Mouse (Mus musculus) gastrocnemius, postnatal 36 days (tissue): Measurements from ENCODE around the gene Smim11. TPM values are rescaled to one million over a fixed set of nuclear protein-coding genes. Genes with fewer than 3 reads are reported as not detected.

Experiments used
- DNase-seq, 2 experiments: peaks; one replicate each; pipeline ENCODE4 v3.0.0; 2022
- intact Hi-C: fragments of 180-260 bp; cut with DNase I; formaldehyde crosslinking; loops from one replicate; pipeline ENCODE4 v1.15.1; 2025
- long read RNA-seq, 2 experiments: library from polyadenylated mRNA; stranded (forward); transcript quantifications; one replicate each; pipeline ENCODE4 v2.0.0; 2021
- total RNA-seq, 2 experiments: library from RNA; stranded (reverse); gene quantifications; 2 replicates each; pipeline ENCODE4 v1.2.3; 2021

Gene Smim11
- total RNA-seq = 10 to 100 TPM; 52.2 to 67.4 TPM
- long read RNA-seq, experiment 1, transcript Smim11-201 (4 exons, 517 nt) = major isoform, 165 of 184 reads
- long read RNA-seq, experiment 1, partial matches to known transcripts = 12 of 184 reads
- long read RNA-seq, experiment 1, other reads (novel, unspliced or antisense) = 7 of 184 reads
- long read RNA-seq, experiment 2, transcript Smim11-201 (4 exons, 517 nt) = major isoform, 222 of 247 reads
- long read RNA-seq, experiment 2, partial matches to known transcripts = 9 of 247 reads
- long read RNA-seq, experiment 2, other reads (novel, unspliced or antisense) = 16 of 247 reads

DNA sequence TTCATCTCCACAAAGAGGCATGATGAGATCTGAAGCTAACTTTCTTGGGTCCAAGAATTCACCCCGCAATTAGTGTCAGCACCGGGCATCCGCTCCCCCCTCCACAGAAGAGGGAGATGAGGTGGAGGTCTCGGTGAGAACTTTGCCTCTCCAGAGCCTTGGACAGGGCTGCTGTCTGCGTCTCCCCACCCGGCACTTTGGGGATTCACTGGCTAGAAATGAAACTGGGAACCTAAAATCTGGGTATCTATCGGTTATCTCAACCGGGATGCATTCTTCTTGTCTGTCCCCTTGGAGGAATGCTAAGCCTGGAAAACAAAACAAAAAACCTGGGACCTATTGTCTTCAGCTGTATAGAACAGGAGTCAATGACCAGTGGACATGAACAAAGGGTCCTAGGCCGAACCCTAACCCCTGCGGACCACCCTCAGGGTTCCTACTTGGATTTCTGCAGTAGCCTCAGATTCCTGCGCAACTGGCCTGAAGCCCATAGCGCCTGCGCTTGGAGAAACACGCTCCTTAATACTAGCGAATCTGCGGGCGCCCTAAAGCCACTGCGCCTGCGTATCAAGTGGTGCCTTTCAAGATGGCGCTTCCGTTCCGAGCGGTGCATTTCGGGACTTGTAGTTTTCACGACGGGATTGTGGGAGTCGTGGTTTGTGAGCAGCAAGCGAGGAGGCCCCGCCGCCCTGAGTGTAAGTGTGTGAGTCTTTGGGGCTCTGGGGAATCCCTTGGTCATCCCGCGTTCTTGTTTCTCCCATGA, at the start of gene Smim11:
TSS of gene Smim11 (plus strand) at position 638 of the 763 bp plus-strand sequence.
- DNase-seq = peak; percentile 88 to 91
- intact Hi-C loops = loop anchor here (10.0 kb wide), 1 partner anchor 576 kb away; the partner anchor contains the start of genes Cryzl1 and Itsn1

DNA sequence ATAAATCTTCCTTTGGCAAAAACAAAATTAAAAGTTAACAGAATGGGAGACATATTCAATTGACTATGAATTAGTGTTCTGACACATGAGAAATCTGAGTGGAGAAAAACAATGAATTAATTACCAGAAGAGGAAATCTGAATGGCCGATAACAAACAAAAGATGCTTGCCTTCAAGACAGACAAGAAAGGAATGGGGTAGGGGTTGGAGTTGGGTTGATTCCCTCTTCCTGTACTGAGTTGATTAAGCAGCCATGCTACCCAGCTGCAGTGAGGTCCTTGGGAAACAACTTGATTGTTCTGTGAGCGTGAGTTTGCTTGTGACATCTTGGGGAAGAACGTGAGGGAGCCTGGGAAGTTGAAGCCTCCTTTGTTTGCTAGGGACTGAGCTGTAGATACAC, 46.8 kb upstream of the Smim11 start:
- DNase-seq = no peak
- intact Hi-C loops = no loop called here

DNA sequence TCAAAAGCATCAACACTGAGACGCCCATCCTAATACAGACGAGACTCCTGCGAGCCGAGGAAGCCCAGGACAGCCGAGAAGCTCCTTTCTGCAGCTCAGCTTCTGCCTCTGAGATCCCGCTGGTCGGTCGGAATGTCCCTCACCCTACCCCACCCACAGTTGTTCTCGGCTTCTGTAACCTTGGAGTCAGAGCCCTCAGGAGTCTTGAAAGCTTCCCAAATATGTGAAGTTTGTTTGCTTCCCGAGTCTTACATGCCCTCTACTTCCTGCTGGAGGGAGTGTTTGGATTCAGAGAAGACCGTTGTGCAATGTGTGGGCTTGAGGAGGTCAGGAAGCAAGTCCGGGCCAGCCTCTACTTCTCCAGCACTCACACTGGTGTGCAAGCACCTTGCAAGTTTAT, 33.2 kb upstream of the Smim11 start:
- DNase-seq = no peak
- intact Hi-C loops = no loop called here

DNA sequence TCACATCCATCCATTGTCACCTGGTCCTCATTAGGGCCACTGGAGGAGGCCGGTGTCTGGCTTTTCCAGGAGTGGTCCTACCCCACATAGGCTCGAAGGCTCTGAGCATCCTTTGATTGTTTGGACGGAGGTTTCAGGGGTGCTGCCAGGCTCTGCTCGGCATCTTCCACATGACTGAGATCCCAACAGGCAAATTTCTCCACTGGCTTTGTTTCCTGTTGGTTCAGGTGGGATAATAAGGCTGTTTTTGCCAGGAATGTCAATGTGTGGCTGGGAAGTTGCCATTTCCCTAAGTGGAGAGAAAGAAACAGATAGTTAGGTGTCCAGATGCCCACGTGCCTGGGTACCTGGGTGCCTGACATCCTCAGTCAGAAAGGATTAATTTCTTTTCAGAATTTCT, 26.6 kb upstream of the Smim11 start:
- no peak for DNase-seq
- intact Hi-C loops = no loop called here

DNA sequence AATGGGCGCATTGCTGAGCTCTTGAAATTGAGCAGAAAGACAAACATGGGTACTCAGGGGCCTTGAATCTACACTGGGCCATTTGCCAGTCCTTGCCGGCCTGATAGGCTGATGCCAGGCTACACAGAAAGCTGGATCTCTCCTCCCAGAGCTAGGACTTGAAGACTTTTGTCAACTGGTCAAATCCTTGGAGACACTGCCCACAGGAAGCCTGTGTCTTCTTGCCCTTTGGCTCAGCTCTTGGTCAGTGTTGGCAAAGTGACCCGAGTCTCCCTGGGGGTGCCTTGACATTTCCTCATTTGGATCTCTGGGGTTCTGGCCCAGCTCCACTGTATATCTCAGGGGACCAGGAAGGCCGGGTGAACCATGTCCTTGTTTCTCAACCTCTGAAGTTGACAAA, 25.6 kb upstream of the Smim11 start:
- intact Hi-C loops = no loop called here
- DNase-seq = no peak

DNA sequence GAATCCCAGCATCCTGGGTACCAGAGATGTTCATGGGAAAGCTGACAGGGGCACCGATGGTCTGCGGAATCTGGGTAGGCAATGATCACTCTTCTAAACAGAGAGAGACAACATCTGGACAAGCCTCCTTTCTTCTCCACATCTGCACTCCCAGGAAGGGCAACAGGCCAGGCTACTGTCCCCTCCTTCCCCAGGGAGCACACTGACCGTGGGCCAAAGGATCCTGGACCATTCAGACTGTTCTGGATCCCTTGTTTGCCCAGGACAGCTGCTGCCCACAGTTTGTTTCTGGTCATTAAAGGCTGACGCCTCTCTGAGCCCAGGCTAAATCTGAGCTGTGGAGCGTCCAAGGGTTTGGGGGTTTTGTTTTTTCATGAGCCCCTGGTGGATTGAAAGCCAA, 18.4 kb upstream of the Smim11 start:
- peak; percentile 42 to 54 for DNase-seq
- intact Hi-C loops = loop anchor here (10.0 kb wide), 1 partner anchor 228 kb away; the partner anchor contains the start of genes Gm49711, Mrps6 and Slc5a3

DNA sequence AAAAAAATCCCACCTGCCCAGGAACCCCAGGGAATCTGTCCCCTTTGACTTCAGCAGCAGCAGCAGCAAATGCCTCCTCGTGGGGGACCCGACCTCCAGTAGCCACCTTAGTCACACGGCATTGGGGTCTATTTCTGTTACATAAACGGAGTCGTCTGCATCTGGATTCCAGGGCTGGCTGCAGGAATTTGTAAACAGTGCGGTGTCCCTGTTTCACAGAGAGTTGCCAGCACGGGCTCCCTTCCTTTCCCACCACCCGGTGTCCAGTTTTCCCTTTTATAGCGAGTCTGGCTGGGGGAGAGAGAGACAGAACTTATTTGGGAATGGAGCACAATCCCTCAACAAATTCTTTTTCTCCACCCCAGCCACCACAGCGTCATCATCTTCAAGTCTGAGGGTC, 16.0 kb upstream of the Smim11 start:
- DNase-seq = no peak
- intact Hi-C loops = loop anchor here (10.0 kb wide), 1 partner anchor 230 kb away; the partner anchor contains the start of genes Gm49711, Mrps6 and Slc5a3

DNA sequence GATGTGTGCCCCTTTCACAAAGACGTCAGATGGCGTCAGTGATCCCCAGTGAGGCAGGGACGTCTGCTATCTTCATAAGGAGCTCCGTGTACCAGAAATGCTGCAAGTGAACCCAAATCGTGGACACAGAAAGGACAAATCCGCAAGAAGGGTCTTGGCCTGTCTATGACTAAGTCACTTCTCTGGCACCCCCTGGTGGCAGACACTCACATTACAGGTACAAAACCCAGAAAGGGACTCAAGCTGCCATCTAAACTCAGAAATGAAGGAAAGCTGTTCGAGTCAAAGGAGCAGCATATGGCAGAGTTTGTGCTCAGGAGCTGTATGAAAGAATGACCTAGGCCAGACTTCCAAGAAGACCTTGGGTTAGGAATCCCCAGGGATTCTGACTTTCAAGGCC, 14.5 kb upstream of the Smim11 start:
- peak; percentile 75 to 84 for DNase-seq
- intact Hi-C loops = loop anchor here (1.0 to 10.0 kb wide), 2 partner anchors 232 to 348 kb away; partner anchors contain the start of genes Gm49711, Mrps6 and Slc5a3

DNA sequence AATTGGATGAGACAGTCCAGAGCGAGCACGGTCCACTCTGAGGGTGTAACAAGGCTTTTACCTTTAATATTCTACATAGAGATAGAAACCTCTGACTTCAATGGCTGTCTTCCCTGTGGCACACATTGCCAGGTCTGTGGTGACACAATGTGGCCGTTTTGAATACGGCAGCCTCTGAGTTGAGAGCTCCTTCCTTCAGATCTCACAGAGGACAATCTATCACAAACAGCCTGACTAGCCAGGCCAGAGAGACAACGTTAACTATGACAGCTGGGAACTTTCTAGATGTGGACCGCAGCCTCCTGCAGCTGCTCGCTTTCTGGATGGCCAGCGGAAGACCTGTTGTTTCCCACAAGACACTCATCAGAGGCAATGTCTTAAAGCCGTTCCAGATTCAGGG, 12.3 kb upstream of the Smim11 start:
- intact Hi-C loops = loop anchor here (10.0 kb wide), 1 partner anchor 234 kb away; the partner anchor contains the start of genes Gm49711, Mrps6 and Slc5a3

DNA sequence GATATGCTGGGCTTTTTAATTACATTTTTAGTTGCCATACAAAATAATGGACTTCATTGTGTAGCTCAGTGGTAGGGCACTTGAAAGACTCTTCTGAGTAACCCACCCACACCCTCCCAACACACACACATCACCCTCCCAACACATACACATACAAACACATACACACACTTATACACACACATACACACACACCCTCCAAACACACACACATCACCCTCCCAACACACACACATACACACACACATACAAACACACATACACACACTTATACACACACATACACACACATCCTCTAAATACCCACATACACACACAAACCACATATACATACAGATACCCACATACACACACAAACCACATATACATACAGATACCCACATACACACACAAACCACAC, 11.0 kb upstream of the Smim11 start:
- intact Hi-C loops = no loop called here
- DNase-seq = no peak

More for the DNA sequence above, 12.3 kb upstream of the Smim11 start:
- no peak for DNase-seq

DNA sequence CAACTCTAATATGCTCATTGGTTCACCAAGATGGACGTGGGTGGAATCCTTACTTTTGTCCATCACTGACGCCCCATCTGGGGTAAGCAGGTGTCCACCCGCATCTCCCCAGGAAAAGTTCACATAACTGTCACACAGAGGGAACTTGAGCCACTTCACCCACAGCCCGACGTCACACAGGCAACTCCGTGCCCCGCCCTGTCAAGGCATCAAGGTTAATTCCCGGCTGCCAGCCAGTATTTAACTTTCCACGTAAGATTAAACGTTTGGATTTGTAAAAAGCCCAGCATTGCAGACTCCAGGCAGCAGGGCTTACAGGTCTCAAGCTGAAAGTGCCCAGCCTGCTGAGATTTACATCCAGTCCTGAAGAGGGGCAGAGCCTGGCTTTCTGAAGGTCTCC, 9.0 kb upstream of the Smim11 start, which contains the start of gene Kcne2:
TSS of gene Kcne2 (plus strand) at position 289 of the 400 bp plus-strand sequence.
- intact Hi-C loops = no loop called here
- DNase-seq = no peak

DNA sequence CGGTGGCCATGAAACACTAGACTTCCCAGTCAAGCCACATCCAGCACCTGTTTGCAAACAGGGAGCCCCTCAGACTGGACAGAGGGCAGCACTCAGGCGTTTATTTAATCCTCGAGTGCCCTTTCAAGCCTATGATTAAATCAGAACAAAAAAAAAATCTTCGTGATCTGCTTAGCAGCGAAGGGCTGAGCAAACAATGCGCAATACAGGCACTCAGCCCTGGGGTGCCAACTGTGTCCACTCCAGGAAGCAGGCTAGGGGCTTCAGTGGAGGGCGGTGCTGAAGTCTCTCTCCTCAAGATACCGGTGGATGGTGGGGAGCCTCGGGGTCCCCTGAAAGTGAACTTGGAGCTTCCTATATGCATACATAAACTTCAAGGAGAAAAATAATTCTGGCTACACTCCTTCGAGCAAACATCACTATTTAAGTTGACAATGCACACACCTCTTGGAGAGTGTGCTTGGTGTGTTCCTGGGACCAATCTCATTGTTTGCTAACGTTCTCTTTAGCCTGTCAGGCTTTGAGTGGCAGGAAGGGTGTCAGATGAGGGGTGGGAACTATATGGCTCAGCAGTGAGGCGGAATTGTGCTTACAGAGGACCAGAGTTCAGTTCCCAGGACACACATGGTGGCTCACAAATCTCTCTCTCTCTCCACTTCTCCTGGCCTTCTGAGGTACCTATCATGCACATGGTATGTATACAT, 6.7 kb upstream of the Smim11 start:
- intact Hi-C loops = no loop called here
- no peak for DNase-seq

DNA sequence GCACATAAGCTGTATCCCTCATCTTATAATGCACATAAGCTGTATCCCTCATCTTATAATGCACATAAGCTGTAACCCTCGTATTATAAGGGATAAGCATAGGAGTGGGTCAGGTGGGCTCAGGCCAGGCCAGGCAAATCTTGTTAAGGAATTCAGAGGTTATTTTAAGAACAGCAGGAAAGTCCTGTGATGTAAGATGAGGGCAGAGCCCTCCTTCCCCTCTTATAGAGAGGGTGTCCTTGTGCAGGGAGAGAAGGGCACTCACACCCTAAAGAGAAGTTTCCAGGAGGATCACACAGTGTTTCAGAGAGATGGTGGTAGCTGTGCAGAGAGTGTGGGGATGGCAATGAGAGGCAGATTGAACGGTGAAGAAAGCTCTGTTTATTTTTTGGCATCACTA, 5.8 kb upstream of the Smim11 start:
- DNase-seq = no peak
- intact Hi-C loops = no loop called here

DNA sequence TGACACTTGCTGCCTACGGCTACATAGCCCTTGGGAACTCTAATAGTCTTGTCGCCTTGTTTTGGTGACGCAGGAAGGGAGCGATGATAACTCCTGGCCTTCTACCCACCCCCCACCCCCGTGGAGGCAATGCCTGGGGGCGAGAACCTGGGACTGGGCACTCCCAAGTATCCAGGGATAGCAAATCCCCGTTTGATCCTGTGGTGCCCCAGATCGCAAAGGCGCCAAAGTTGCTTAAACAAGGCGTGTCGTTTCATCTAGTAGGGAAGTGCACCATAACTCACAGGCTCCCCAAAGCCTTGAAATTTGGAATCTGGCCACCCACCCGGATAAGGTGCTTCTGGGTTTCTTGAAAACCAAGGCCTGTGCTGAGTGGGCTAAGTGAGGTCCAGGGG, 323 bp downstream of the Smim11 start:
- no peak for DNase-seq
- intact Hi-C loops = loop anchor here (10.0 kb wide), 1 partner anchor 577 kb away; the partner anchor contains the start of genes Cryzl1 and Itsn1

DNA sequence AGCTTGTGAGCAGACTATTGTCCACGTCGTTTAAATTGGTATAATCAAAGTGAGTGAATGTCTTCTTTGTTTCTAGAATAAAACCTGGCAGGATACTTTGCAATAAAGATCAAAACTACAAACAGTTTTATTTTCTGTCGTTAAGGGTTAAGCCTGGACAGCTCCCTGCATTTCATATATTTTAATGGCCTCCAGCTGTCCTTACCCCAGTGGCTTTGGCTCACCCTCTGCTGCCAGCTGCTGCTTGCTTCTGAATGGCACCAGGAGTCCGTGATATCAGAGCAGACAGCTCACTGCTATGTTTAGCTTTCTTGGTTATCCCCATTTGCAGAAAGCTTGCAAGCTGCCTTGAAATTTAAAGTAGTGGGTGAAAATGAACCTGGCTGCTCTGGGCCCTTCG, 903 bp downstream of the Smim11 start:
- DNase-seq = no peak
- intact Hi-C loops = loop anchor here (10.0 kb wide), 1 partner anchor 577 kb away; the partner anchor contains the start of genes Cryzl1 and Itsn1

DNA sequence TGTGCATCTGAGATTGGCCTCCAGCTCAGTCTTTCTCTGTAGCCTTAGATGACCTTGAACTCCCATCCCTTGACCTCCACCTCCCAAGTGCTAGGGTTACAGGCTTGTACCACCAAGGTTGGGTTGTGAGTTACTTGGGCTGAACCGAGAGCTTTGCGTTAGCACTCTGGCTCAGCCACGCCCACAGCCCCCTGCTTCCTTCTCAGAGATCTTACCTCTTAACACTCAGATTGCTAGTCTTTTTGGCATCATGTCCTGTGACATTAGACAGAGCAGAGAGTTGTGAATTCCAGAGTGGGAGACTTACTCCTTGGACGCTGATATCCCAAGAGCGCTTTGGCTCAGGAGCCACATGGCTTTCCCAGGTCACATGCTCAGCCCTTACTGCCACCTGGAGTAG, 1.4 kb downstream of the Smim11 start:
- intact Hi-C loops = loop anchor here (10.0 kb wide), 1 partner anchor 578 kb away; the partner anchor contains the start of genes Cryzl1 and Itsn1
- DNase-seq = no peak

DNA sequence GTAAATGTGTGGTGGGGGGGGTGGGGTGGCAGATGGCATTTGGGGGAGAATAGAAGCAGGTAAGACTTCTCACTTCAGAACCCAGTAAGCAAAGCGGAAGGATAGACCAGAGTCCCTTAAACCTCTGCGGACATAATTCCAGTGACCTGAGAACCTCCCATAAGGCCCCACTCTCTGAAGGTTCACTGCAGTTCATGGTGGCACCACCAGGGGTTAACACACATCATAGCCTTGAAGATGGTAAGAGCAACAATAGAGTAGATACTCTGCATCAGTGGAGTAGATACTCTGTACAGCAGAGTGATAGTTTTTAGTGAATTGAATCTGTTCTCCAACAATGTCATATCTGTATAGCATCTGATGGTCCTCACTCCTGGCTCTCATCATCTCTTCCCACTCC, 4.4 kb downstream of the Smim11 start:
- no peak for DNase-seq
- intact Hi-C loops = loop anchor here (10.0 kb wide), 1 partner anchor 581 kb away; the partner anchor contains the start of genes Cryzl1 and Itsn1

DNA sequence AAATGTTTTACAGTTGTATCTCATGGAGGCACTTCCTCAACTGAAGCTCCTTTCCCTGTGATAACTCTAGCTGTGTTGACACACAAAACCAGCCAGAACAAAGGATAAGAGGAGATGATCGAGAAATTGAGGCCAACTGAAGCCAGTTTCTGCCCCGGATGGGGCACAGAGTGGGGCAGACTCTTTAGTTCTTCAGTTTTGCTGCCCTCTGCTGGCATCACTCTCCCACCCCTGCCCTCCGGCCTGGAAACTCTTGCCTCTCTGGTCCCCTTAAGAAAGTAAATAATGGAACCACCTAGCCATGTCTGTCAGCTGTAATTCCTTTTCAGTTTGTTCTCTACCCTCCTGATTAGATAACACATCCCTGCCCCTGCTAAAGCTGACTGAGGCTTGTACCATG, 6.9 kb downstream of the Smim11 start:
- intact Hi-C loops = loop anchor here (10.0 kb wide), 1 partner anchor 583 kb away; the partner anchor contains the start of genes Cryzl1 and Itsn1
- DNase-seq = no peak

DNA sequence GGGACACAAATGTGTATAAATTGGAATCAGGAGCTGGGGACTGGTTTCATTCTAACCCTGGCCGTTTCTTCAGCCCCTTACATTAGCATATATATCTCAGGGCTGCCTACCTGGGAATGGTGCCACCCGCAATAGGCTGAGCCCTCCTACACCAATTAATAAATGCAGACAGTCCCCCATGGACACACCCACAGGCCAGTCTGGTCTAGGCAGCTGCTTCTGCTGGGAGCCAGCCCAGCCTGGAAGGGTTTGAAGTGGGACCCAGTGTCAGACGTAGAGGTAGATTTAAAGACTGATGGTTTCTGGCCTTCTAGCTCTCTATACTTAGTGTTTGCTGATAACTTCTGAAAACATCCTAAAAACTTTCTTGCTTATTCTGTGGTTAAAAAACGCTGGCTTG, 8.0 kb downstream of the Smim11 start:
- DNase-seq = no peak
- intact Hi-C loops = loop anchor here (10.0 kb wide), 1 partner anchor 584 kb away; the partner anchor contains the start of genes Cryzl1 and Itsn1
